Mouse (Mus musculus): ENCODE measurements around the gene Alox5. TPM values are rescaled to one million over a fixed set of nuclear protein-coding genes. Genes with fewer than 3 reads are reported as not detected.

Alox5 gene
- polyA plus RNA-seq, 1 experiment from 2014 or later = 1.6 TPM

GRCm38 (mm10) chr6:116411716-116412115 lies 49.3 kb downstream of the Alox5 start:
- H3K9ac ChIP-seq (ENCODE audit: low read length) = no peak overlapping the region
- no peaks in the 10 kb centered on the region for H3K9me3 ChIP-seq (ENCODE audit: control insufficient read depth, low read length)
- H3K27me3 ChIP-seq (ENCODE audit: control insufficient read depth, insufficient read depth, low read length) = no peaks in the 10 kb centered on the region
- H3K27ac ChIP-seq (ENCODE audit: low read depth, low read length) = no peak overlapping the region
- no peaks in the 10 kb centered on the region for H3K36me3 ChIP-seq (ENCODE audit: control insufficient read depth, insufficient read depth, low read length)
- H3K4me2 ChIP-seq = no peak overlapping the region
- DNase-seq (ENCODE audit: low spot score, missing footprints) = no peak
- H3K4me1 ChIP-seq (ENCODE audit: control insufficient read depth, insufficient read depth, low read length) = no peaks in the 10 kb centered on the region
- ATAC-seq (ENCODE audit: low FRiP score) = no peak
- no peak overlapping the region for H3K4me3 ChIP-seq (ENCODE audit: low read depth, low read length)
- 71% methylated on average over 3 of the region's 3 CpGs for WGBS

GRCm38 (mm10) chr6:116410436-116410835 lies 50.5 kb downstream of the Alox5 start:
- H3K27ac ChIP-seq (ENCODE audit: low read depth, low read length) = no peak overlapping the region
- DNase-seq (ENCODE audit: low spot score, missing footprints) = peak; percentile 53
- no peaks in the 10 kb centered on the region for H3K27me3 ChIP-seq (ENCODE audit: control insufficient read depth, insufficient read depth, low read length)
- no peak overlapping the region for H3K4me3 ChIP-seq (ENCODE audit: low read depth, low read length)
- H3K36me3 ChIP-seq (ENCODE audit: control insufficient read depth, insufficient read depth, low read length) = no peaks in the 10 kb centered on the region
- ATAC-seq (ENCODE audit: low FRiP score) = no peak
- H3K9me3 ChIP-seq (ENCODE audit: control insufficient read depth, low read length) = no peaks in the 10 kb centered on the region
- no peak overlapping the region for H3K4me2 ChIP-seq
- WGBS = 98% methylated on average over 10 of the region's 10 CpGs
- H3K9ac ChIP-seq (ENCODE audit: low read length) = no peak overlapping the region
- peaks cover 6% of the 10 kb centered on the region for H3K4me1 ChIP-seq (ENCODE audit: control insufficient read depth, insufficient read depth, low read length)

- no peaks in the 10 kb centered on the region for H3K36me3 ChIP-seq (ENCODE audit: control insufficient read depth, insufficient read depth, low read length)
- no peak overlapping the region for H3K4me3 ChIP-seq (ENCODE audit: low read depth, low read length)
- no peak overlapping the region for H3K4me2 ChIP-seq
- H3K27ac ChIP-seq (ENCODE audit: low read depth, low read length) = no peak overlapping the region
- peaks cover 18% of the 10 kb centered on the region for H3K4me1 ChIP-seq (ENCODE audit: control insufficient read depth, insufficient read depth, low read length)
- no peak for ATAC-seq (ENCODE audit: low FRiP score)
- WGBS = 93% methylated on average over 6 of the region's 6 CpGs
- no peaks in the 10 kb centered on the region for H3K9me3 ChIP-seq (ENCODE audit: control insufficient read depth, low read length)
- DNase-seq (ENCODE audit: low spot score, missing footprints) = peak; percentile 33
- no peaks in the 10 kb centered on the region for H3K27me3 ChIP-seq (ENCODE audit: control insufficient read depth, insufficient read depth, low read length)
- no peak overlapping the region for H3K9ac ChIP-seq (ENCODE audit: low read length)
Observed at GRCm38 (mm10) chr6:116407956-116408657, 52.9 kb downstream of the Alox5 start.

- H3K9ac ChIP-seq (ENCODE audit: low read length) = no peak overlapping the region
- DNase-seq (ENCODE audit: low spot score, missing footprints) = no peak
- 85% methylated on average over 4 of the region's 4 CpGs for WGBS
- no peaks in the 10 kb centered on the region for H3K27me3 ChIP-seq (ENCODE audit: control insufficient read depth, insufficient read depth, low read length)
- no peaks in the 10 kb centered on the region for H3K36me3 ChIP-seq (ENCODE audit: control insufficient read depth, insufficient read depth, low read length)
- ATAC-seq (ENCODE audit: low FRiP score) = no peak
- no peak overlapping the region for H3K27ac ChIP-seq (ENCODE audit: low read depth, low read length)
- peaks cover 18% of the 10 kb centered on the region for H3K4me1 ChIP-seq (ENCODE audit: control insufficient read depth, insufficient read depth, low read length)
- H3K4me3 ChIP-seq (ENCODE audit: low read depth, low read length) = no peak overlapping the region
- no peaks in the 10 kb centered on the region for H3K9me3 ChIP-seq (ENCODE audit: control insufficient read depth, low read length)
- no peak overlapping the region for H3K4me2 ChIP-seq
Observed at GRCm38 (mm10) chr6:116407216-116407615, 53.8 kb downstream of the Alox5 start.

- peaks cover 18% of the 10 kb centered on the region for H3K4me1 ChIP-seq (ENCODE audit: control insufficient read depth, insufficient read depth, low read length)
- H3K27me3 ChIP-seq (ENCODE audit: control insufficient read depth, insufficient read depth, low read length) = no peaks in the 10 kb centered on the region
- DNase-seq (ENCODE audit: low spot score, missing footprints) = no peak
- H3K27ac ChIP-seq (ENCODE audit: low read depth, low read length) = no peak overlapping the region
- no peak overlapping the region for H3K4me2 ChIP-seq
- H3K9ac ChIP-seq (ENCODE audit: low read length) = no peak overlapping the region
- peak; percentile 36; the same call in 1 of the 2 replicates for ATAC-seq (ENCODE audit: low FRiP score)
- 68% methylated on average over 5 of the region's 5 CpGs for WGBS
- H3K36me3 ChIP-seq (ENCODE audit: control insufficient read depth, insufficient read depth, low read length) = no peaks in the 10 kb centered on the region
- no peaks in the 10 kb centered on the region for H3K9me3 ChIP-seq (ENCODE audit: control insufficient read depth, low read length)
- no peak overlapping the region for H3K4me3 ChIP-seq (ENCODE audit: low read depth, low read length)
Observed at GRCm38 (mm10) chr6:116406680-116407079, 54.3 kb downstream of the Alox5 start.

GRCm38 (mm10) chr6:116406152-116406551 lies 54.8 kb downstream of the Alox5 start:
- DNase-seq (ENCODE audit: low spot score, missing footprints) = no peak
- no peak for ATAC-seq (ENCODE audit: low FRiP score)
- H3K27ac ChIP-seq (ENCODE audit: low read depth, low read length) = no peak overlapping the region

GRCm38 (mm10) chr6:116405715-116406114 lies 55.3 kb downstream of the Alox5 start:
- Histone ChIP-seq H3K27me3 (ENCODE audit: control insufficient read depth, insufficient read depth, low read length) (no peaks in the 10 kb centered on the region), H3K4me3 (ENCODE audit: low read depth, low read length) (no peak overlapping the region), H3K4me2 (no peak overlapping the region), H3K36me3 (ENCODE audit: control insufficient read depth, insufficient read depth, low read length) (no peaks in the 10 kb centered on the region), H3K4me1 (ENCODE audit: control insufficient read depth, insufficient read depth, low read length) (peaks cover 18% of the 10 kb centered on the region), H3K9me3 (ENCODE audit: control insufficient read depth, low read length) (no peaks in the 10 kb centered on the region), H3K9ac (ENCODE audit: low read length) (no peak overlapping the region), H3K27ac (ENCODE audit: low read depth, low read length) (peak overlapping the region; percentile 80)
- DNase-seq (ENCODE audit: low spot score, missing footprints) (peak; percentile 81), ATAC-seq (ENCODE audit: low FRiP score) (no peak; the same call in 1 of the 2 replicates)
- WGBS = 79% methylated on average over 5 of the region's 5 CpGs

More at GRCm38 (mm10) chr6:116406152-116406551, 54.8 kb downstream of the Alox5 start:
- no peak overlapping the region for H3K9ac ChIP-seq (ENCODE audit: low read length)
- H3K36me3 ChIP-seq (ENCODE audit: control insufficient read depth, insufficient read depth, low read length) = no peaks in the 10 kb centered on the region
- H3K4me1 ChIP-seq (ENCODE audit: control insufficient read depth, insufficient read depth, low read length) = peaks cover 18% of the 10 kb centered on the region
- no peaks in the 10 kb centered on the region for H3K27me3 ChIP-seq (ENCODE audit: control insufficient read depth, insufficient read depth, low read length)
- no peak overlapping the region for H3K4me2 ChIP-seq
- H3K9me3 ChIP-seq (ENCODE audit: control insufficient read depth, low read length) = no peaks in the 10 kb centered on the region
- 84% methylated on average over 2 of the region's 2 CpGs for WGBS
- no peak overlapping the region for H3K4me3 ChIP-seq (ENCODE audit: low read depth, low read length)

- DNase-seq (ENCODE audit: low spot score, missing footprints) = peak; percentile 94
- Histone ChIP-seq H3K36me3 (ENCODE audit: control insufficient read depth, insufficient read depth, low read length) (no peaks in the 10 kb centered on the region), H3K4me1 (ENCODE audit: control insufficient read depth, insufficient read depth, low read length) (peaks cover 18% of the 10 kb centered on the region), H3K9me3 (ENCODE audit: control insufficient read depth, low read length) (no peaks in the 10 kb centered on the region), H3K9ac (ENCODE audit: low read length) (no peak overlapping the region; the same call in 1 of the 2 replicates), H3K4me3 (ENCODE audit: low read depth, low read length) (no peak overlapping the region), H3K4me2 (0 out of 2 replicates have a peak overlapping the region, but pooled peaks have one; percentile 11), H3K27me3 (ENCODE audit: control insufficient read depth, insufficient read depth, low read length) (no peaks in the 10 kb centered on the region), H3K27ac (ENCODE audit: low read depth, low read length) (peak overlapping the region; percentile 80)
- WGBS = 17% methylated on average over 9 of the region's 9 CpGs
- peak; percentile 90 for ATAC-seq (ENCODE audit: low FRiP score)
Observed at GRCm38 (mm10) chr6:116405243-116405642, 55.7 kb downstream of the Alox5 start.

GRCm38 (mm10) chr6:116402426-116402825 lies 58.6 kb downstream of the Alox5 start:
- H3K36me3 ChIP-seq (ENCODE audit: control insufficient read depth, insufficient read depth, low read length) = no peaks in the 10 kb centered on the region
- H3K4me1 ChIP-seq (ENCODE audit: control insufficient read depth, insufficient read depth, low read length) = peaks cover 31% of the 10 kb centered on the region
- DNase-seq (ENCODE audit: low spot score, missing footprints) (peak; percentile 51), ATAC-seq (ENCODE audit: low FRiP score) (no peak)
- H3K4me2 ChIP-seq = no peak overlapping the region
- H3K9me3 ChIP-seq (ENCODE audit: control insufficient read depth, low read length) = no peaks in the 10 kb centered on the region
- no peaks in the 10 kb centered on the region for H3K27me3 ChIP-seq (ENCODE audit: control insufficient read depth, insufficient read depth, low read length)
- 92% methylated on average over 3 of the region's 3 CpGs for WGBS
- no peak overlapping the region for H3K9ac ChIP-seq (ENCODE audit: low read length)
- H3K4me3 ChIP-seq (ENCODE audit: low read depth, low read length) = no peak overlapping the region
- no peak overlapping the region for H3K27ac ChIP-seq (ENCODE audit: low read depth, low read length)
